Mouse (Mus musculus) forebrain, embryonic 12.5 days (tissue): ENCODE results near the gene Cfap298. TPM values are rescaled to one million over a fixed set of nuclear protein-coding genes. Genes with fewer than 3 reads are reported as not detected.

ENCODE experiments used
- ATAC-seq: fragments of 200-750 bp; cut with Nextera tagmentation; 2 replicates; pipeline ENCODE4 v1.8.0; 2017; ENCODE audit warnings: moderate TSS enrichment; ENCODE audit not compliant: low FRiP score
- H3K27ac ChIP-seq: fragments of 300-500 bp; sonication (generic); 2 replicates; pipeline ENCODE4 v1.5.1; 2016; ENCODE audit warnings: mild to moderate bottlenecking
- H3K27me3 ChIP-seq: fragments of 300-500 bp; sonication (generic); 2 replicates; pipeline ENCODE4 v1.6.1; 2016; ENCODE audit warnings: mild to moderate bottlenecking
- H3K36me3 ChIP-seq: fragments of 300-500 bp; sonication (generic); replicated peaks from 2 replicates; pipeline ENCODE4 v1.6.1; 2016; ENCODE audit warnings: mild to moderate bottlenecking
- H3K4me1 ChIP-seq: fragments of 300-500 bp; sonication (generic); 2 replicates; pipeline ENCODE4 v1.6.1; 2016
- H3K4me2 ChIP-seq: fragments of 300-500 bp; sonication (generic); 2 replicates; pipeline ENCODE4 v1.6.1; 2016; ENCODE audit warnings: mild to moderate bottlenecking, moderate library complexity
- H3K4me3 ChIP-seq: fragments of 300-500 bp; sonication (generic); replicated peaks from 2 replicates; pipeline ENCODE4 v1.5.1; 2016; ENCODE audit warnings: mild to moderate bottlenecking
- H3K9ac ChIP-seq: fragments of 300-500 bp; sonication (generic); 2 replicates; pipeline ENCODE4 v1.6.1; 2016; ENCODE audit warnings: mild to moderate bottlenecking
- H3K9me3 ChIP-seq: fragments of 300-500 bp; sonication (generic); 2 replicates; pipeline ENCODE4 v1.6.1; 2016
- WGBS: fragments of 180-500 bp; shearing (Covaris S2); methylation state at CpG from one replicate; pipeline ENCODE4 v1.1.7; 2016; 5-methylcytosine and 5-hydroxymethylcytosine counted together
- polyA plus RNA-seq: library from polyadenylated mRNA; unstranded; fragments of >200 nt; fragmentation: Nextera tagmentation; extraction: Ambion mirVana; gene quantifications from 2 replicates; pipeline ENCODE4 v1.2.1, GENCODE M21; 2016

Cfap298 gene
- polyA plus RNA-seq, 1 experiment from 2014 or later: 49.6 TPM

DNA sequence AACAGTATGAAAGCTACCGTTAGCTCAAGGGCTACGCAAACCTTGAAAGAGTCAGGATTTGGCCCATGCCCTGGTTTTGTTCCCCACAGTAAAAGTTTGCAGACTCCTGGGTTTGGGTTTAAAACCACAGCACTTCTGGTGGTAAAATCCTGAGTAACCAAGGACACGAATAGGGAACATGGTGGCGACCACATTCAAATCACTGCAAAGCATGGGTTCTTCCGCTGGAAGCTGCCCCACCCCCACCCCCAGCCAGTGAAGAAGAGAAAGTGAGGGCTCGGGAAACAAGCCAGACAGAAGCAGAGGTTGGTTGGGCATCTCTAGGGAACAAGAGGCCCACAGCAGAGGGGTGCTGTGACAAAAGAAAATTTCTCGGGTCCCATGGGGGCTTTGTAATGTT, 27.7 kb downstream of the Cfap298 start:
- H3K4me1 ChIP-seq: no peaks in the 10 kb centered on the region
- no peak for ATAC-seq
- H3K9ac ChIP-seq: no peak overlapping the region
- no peak overlapping the region for H3K4me3 ChIP-seq
- no peak overlapping the region for H3K4me2 ChIP-seq
- H3K9me3 ChIP-seq: no peaks in the 10 kb centered on the region
- no peaks in the 10 kb centered on the region for H3K27me3 ChIP-seq
- H3K36me3 ChIP-seq: no peaks in the 10 kb centered on the region
- WGBS: 71% methylated on average over 7 of the region's 7 CpGs
- no peak overlapping the region for H3K27ac ChIP-seq

DNA sequence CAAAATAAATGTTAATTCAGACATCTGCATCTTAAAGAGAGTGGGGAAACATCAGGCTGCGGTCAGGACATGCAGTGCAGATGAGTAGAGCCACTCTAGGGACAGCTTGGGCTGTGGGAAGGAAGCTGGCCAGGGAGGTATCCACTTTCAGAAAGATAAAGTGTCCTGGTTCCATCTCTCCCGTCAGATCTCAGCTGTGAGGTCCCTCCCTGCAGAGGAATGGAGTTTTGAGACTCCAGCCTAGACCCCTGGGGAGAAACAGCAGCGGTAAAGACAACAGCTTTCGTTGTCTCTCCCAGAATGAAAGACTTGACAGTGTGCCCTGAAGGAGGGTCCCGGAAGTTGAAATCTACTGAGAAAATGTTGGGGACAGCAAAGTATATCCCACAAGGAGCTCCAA, 31.6 kb downstream of the Cfap298 start:
- Histone ChIP-seq H3K27ac (no peak overlapping the region), H3K4me2 (no peak overlapping the region), H3K27me3 (no peaks in the 10 kb centered on the region), H3K4me1 (no peaks in the 10 kb centered on the region), H3K9me3 (no peaks in the 10 kb centered on the region), H3K9ac (no peak overlapping the region), H3K36me3 (no peaks in the 10 kb centered on the region), H3K4me3 (no peak overlapping the region)
- 39% methylated on average over 5 of the region's 5 CpGs for WGBS
- ATAC-seq: no peak

DNA sequence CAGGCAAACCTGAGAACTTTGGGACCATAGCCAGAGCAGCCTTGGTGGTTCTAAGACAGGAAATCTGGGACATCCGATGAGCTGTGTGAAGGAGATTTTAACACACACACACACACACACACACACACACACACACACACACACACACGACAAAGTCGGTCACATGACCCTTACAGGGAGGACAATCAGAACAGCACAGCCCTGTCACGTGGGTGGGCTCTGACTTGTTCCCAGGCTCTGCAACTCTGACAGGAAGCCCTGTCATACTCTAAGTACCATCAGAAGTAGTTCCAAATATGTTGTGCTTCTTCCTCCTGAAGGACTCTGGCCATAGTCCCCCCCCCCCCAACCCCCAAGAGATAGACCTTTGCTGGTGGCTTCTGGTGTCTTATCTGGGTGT, 33.5 kb downstream of the Cfap298 start:
- WGBS: 62% methylated on average over 2 of the region's 4 CpGs
- ATAC-seq: no peak

DNA sequence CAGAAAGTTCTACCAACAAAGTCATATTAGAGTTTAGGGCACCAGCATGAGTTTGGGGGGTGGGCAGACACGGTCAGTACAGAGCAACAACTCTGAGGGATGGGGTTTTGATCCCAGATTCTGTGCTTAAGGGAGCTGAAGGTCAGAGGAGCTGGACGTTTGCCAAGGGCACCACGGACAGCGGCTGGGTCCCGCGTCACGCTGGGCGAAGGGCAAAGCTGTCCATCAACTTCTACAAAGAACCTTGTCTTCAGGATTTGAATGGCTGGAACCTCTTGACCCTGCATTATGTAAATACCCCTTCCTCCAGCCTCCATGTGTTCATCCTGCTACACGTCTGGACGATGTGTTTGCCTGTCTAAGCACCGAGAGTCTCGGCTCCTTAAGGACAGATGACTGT, 35.4 kb downstream of the Cfap298 start:
- Histone ChIP-seq H3K4me1 (no peaks in the 10 kb centered on the region), H3K4me2 (no peak overlapping the region), H3K9ac (no peak overlapping the region), H3K27me3 (no peaks in the 10 kb centered on the region), H3K27ac (no peak overlapping the region), H3K36me3 (no peaks in the 10 kb centered on the region), H3K9me3 (no peaks in the 10 kb centered on the region), H3K4me3 (no peak overlapping the region)
- WGBS: 57% methylated on average over 12 of the region's 12 CpGs
- ATAC-seq: no peak

More for the DNA sequence above, 33.5 kb downstream of the Cfap298 start:
- no peaks in the 10 kb centered on the region for H3K9me3 ChIP-seq
- no peak overlapping the region for H3K4me2 ChIP-seq
- H3K4me3 ChIP-seq: no peak overlapping the region
- no peaks in the 10 kb centered on the region for H3K36me3 ChIP-seq
- no peak overlapping the region for H3K9ac ChIP-seq
- H3K4me1 ChIP-seq: no peaks in the 10 kb centered on the region
- no peak overlapping the region for H3K27ac ChIP-seq
- H3K27me3 ChIP-seq: no peaks in the 10 kb centered on the region

DNA sequence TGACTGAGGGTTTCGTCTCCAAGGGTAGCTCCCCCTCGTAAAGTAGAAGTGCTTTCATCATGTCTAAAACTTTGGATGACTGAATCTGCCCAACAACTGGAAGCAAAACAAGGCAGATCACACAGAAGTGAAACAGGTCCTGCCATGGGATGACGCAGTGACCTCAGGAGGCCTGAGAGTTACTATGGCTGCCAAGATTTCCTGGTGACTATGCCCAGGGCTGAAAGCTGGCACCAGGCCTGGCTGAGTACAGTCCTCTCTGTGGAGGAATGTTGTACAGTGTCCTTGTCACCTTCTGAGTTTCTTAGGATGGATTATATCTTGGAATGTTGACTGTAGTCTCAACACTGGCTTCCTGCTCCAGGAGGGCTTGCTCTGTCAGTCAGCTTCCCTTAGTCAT, 37.3 kb downstream of the Cfap298 start:
- ATAC-seq: no peak
- Histone ChIP-seq H3K4me2 (no peak overlapping the region), H3K4me3 (no peak overlapping the region), H3K27me3 (no peaks in the 10 kb centered on the region), H3K9me3 (no peaks in the 10 kb centered on the region), H3K36me3 (no peaks in the 10 kb centered on the region), H3K4me1 (no peaks in the 10 kb centered on the region), H3K27ac (no peak overlapping the region), H3K9ac (no peak overlapping the region)
- 91% methylated on average over 3 of the region's 3 CpGs for WGBS

DNA sequence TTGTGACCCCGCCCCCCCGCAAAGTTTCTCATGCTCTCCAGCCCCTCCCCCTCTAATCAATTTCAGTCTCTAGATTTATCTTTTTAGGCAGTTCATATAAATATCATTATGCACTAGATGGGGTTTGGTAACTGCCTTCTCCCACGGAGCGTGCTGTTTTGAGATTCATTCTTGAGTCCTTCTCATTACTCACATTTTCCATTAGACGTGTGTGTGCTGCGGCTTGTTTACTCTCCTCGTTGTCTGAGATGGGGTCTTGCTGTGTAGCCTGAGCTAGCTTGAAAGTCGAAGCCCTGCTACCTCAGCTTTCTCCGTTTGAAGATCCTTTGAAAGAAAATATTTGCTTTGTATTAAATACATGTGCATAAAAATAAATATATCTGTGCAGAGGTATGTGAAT, 41.1 kb downstream of the Cfap298 start:
- ATAC-seq: no peak
- no peaks in the 10 kb centered on the region for H3K9me3 ChIP-seq
- 0 out of 2 replicates have a peak, but pooled peaks cover 4% of the 10 kb centered on the region for H3K27me3 ChIP-seq
- no peak overlapping the region for H3K4me2 ChIP-seq
- H3K4me3 ChIP-seq: no peak overlapping the region
- WGBS: 71% methylated on average over 9 of the region's 9 CpGs
- no peaks in the 10 kb centered on the region for H3K4me1 ChIP-seq
- no peaks in the 10 kb centered on the region for H3K36me3 ChIP-seq
- H3K27ac ChIP-seq: no peak overlapping the region
- H3K9ac ChIP-seq: no peak overlapping the region

DNA sequence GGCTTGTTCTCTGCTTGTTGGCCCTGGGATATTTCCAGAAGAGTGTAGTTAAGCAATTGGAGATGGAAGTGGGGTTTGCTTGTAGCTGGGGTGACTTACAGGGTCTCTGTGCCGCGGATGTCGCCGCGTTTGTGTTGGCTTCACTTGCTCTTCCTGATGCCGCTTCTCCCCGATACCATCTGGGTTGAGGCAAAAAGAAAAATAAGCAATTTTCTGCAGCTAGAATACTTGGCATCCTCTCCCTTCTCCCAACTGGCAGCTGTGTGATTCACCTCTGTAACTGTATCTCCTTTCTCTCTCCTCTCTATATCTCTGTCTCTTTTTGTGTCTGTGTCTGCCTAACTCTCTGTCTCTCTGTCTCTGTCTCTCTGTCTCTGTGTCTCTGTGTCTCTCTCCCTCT, 41.9 kb downstream of the Cfap298 start:
- Histone ChIP-seq H3K9ac (no peak overlapping the region), H3K4me2 (no peak overlapping the region), H3K27me3 (0 out of 2 replicates have a peak, but pooled peaks cover 4% of the 10 kb centered on the region), H3K9me3 (no peaks in the 10 kb centered on the region), H3K27ac (no peak overlapping the region), H3K36me3 (no peaks in the 10 kb centered on the region), H3K4me1 (no peaks in the 10 kb centered on the region), H3K4me3 (no peak overlapping the region)
- ATAC-seq: no peak
- 84% methylated on average over 7 of the region's 7 CpGs for WGBS

DNA sequence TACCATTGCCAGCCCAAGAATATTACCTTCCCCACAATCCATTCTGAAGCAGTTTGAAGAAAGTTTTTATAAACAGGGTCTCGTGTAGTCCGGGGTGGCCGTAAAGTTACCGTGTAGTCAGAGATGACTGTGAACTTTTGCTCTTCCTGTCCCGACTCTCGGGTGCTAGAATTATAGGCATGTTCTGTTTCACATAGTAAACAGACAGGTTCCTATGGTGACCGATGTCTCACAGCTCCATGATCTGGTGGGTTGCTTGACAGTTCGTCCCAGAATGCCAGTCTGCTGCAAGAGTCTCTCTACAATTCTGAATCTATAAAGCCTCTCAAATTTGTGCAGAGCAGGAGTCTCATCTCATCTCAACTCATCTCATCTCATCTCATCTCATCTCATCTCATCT, 42.8 kb downstream of the Cfap298 start:
- no peak overlapping the region for H3K9ac ChIP-seq
- H3K27ac ChIP-seq: no peak overlapping the region
- H3K4me1 ChIP-seq: no peaks in the 10 kb centered on the region
- no peaks in the 10 kb centered on the region for H3K9me3 ChIP-seq
- no peak for ATAC-seq
- H3K4me3 ChIP-seq: no peak overlapping the region
- H3K27me3 ChIP-seq: 0 out of 2 replicates have a peak, but pooled peaks cover 4% of the 10 kb centered on the region
- no peaks in the 10 kb centered on the region for H3K36me3 ChIP-seq
- WGBS: 86% methylated on average over 8 of the region's 8 CpGs
- H3K4me2 ChIP-seq: no peak overlapping the region

DNA sequence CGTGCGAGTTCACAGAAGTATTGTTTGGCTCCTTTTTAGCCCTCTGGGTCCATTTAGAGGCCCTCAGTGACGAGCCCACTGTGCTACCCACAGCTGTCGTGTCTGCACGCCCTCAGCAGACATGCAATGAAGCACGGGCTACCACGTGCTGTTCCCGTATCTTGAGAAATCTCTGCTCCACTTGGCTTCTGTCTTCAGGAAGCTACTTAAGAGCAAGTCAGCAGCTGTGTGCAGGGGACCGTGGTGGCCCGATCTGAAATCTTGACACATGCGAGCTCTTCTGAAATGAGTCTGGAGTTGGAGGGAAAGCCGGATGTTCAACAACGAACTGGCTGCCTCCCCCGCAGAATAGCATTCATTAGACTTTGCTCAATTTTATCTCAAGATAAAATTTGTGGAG, 43.3 kb downstream of the Cfap298 start:
- no peak for ATAC-seq
- WGBS: 73% methylated on average over 14 of the region's 14 CpGs

DNA sequence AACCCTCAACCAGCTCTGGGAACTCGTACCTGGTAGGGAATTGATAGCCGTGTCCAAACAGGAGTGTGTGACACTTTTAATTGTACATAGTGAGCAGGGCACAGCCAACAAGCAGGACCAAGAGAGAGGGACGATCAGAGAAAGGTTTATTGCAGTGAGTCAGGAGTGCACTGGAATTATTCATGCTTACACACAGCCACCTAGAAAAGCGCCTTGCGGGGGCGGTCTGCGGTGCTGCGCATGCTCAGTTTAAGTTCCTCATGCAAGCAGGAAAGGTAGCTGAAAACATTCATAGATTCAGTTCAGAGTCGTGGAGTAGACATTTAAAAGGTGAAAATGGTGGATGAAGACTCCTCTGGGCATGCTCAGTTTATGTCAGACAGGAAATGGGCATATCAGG, 44.2 kb downstream of the Cfap298 start:
- no peaks in the 10 kb centered on the region for H3K4me1 ChIP-seq
- H3K4me3 ChIP-seq: no peak overlapping the region
- 91% methylated on average over 9 of the region's 9 CpGs for WGBS
- H3K27me3 ChIP-seq: 0 out of 2 replicates have a peak, but pooled peaks cover 4% of the 10 kb centered on the region
- no peak for ATAC-seq
- no peak overlapping the region for H3K9ac ChIP-seq
- no peaks in the 10 kb centered on the region for H3K9me3 ChIP-seq
- no peak overlapping the region for H3K27ac ChIP-seq
- no peak overlapping the region for H3K4me2 ChIP-seq
- no peaks in the 10 kb centered on the region for H3K36me3 ChIP-seq

More for the DNA sequence above, 43.3 kb downstream of the Cfap298 start:
- Histone ChIP-seq H3K4me1 (no peaks in the 10 kb centered on the region), H3K9ac (no peak overlapping the region), H3K4me3 (no peak overlapping the region), H3K27ac (no peak overlapping the region), H3K9me3 (no peaks in the 10 kb centered on the region), H3K27me3 (0 out of 2 replicates have a peak, but pooled peaks cover 4% of the 10 kb centered on the region), H3K4me2 (no peak overlapping the region), H3K36me3 (no peaks in the 10 kb centered on the region)

DNA sequence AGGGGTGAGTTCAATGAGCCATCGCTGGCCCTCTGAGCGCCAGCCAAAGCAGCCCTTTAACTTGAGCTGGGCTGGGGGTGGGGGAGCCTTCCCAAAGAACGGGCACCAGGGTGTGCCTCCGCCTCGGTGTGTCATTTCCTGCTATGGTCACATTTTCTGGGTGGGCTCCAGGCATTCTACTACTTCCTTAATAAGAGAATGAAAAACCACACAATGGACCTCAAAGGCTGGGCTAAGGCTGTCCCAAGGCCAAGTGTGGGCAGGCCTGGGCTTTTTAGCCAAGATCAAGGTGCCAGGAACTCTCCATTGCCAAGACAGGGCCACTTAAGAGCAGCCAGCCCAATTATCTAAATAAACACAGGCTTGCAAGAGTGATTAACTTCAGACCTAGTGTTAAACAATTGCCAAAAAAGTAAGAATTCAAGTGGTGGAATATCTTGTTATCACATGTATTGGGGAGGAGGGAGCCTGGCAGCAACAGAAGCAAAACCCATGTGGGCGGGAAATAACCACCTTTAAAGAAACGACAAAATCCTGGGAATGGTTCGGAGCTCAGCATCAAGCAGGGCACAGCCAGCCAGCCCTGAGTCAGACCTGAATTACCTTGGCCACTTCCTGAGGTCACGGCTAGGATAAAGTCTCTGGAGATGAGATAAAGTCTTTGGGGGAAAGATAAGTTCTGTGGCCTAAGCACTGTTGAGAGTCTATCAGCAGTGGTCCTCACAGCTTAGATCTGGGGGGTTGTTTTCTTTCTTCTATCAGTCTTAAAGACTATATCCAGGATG, 48.9 kb downstream of the Cfap298 start:
- WGBS: 80% methylated on average over 9 of the region's 9 CpGs
- no peaks in the 10 kb centered on the region for H3K27me3 ChIP-seq

DNA sequence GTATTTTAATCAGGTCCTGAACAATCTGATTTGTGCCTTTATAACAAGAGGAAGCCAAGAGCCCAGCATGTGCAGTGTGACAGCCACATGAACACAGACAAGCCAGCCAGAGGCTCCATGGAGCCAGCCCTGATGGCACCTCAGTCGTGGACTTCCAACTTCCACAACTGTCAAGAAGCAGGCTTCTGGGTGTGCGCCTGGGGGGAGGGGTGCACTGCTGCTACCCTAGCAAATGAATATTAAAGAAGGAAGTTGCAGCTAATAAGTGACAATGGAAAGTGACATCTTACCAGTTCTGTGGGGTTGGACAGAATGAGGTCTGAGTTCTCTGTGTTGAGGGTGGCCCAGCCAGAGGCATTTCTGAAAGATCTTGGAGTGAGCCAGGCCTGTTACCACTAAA, 49.6 kb downstream of the Cfap298 start:
- Histone ChIP-seq H3K27ac (no peak overlapping the region), H3K4me2 (no peak overlapping the region)
- 83% methylated on average over 2 of the region's 2 CpGs for WGBS

More for the DNA sequence above, 48.9 kb downstream of the Cfap298 start:
- Histone ChIP-seq H3K4me3 (no peak overlapping the region), H3K9me3 (no peaks in the 10 kb centered on the region), H3K36me3 (no peaks in the 10 kb centered on the region), H3K9ac (no peak overlapping the region), H3K4me2 (no peak overlapping the region), H3K27ac (no peak overlapping the region), H3K4me1 (no peaks in the 10 kb centered on the region)
- ATAC-seq: no peak

DNA sequence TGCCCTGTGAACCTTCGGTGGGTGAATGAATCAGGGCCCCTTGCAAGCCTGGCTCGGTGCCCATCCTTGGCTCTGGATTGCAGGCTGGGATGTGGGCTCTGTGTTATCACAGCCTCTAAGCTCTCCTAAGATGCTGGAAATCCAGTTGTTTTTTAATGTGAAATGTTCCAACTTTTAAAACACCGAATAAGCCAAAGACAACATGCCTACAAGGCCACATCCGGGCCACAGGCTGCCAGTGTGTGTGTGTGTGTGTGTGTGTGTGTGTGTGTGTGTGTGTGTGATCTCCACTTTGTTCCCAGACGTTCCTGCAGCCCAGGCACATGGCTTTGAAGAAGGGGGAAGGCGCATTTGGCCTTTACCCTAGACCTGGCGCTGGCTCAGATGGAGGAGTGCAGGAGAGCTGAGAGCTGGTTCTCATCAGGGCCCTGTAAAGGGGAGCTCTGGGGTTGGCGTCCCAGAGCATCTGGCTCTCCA, 52.4 kb downstream of the Cfap298 start:
- no peak for ATAC-seq
- WGBS: 73% methylated on average over 8 of the region's 8 CpGs

More for the DNA sequence above, 49.6 kb downstream of the Cfap298 start:
- Histone ChIP-seq H3K9me3 (no peaks in the 10 kb centered on the region), H3K9ac (no peak overlapping the region), H3K4me1 (no peaks in the 10 kb centered on the region), H3K4me3 (no peak overlapping the region), H3K27me3 (no peaks in the 10 kb centered on the region), H3K36me3 (no peaks in the 10 kb centered on the region)
- ATAC-seq: no peak

More for the DNA sequence above, 52.4 kb downstream of the Cfap298 start:
- no peak overlapping the region for H3K4me2 ChIP-seq
- no peak overlapping the region for H3K27ac ChIP-seq
- H3K27me3 ChIP-seq: no peaks in the 10 kb centered on the region
- H3K9me3 ChIP-seq: no peaks in the 10 kb centered on the region; the same call in 1 of the 2 replicates
- no peaks in the 10 kb centered on the region for H3K36me3 ChIP-seq
- no peak overlapping the region for H3K9ac ChIP-seq
- H3K4me1 ChIP-seq: no peaks in the 10 kb centered on the region
- no peak overlapping the region for H3K4me3 ChIP-seq
